Mouse (Mus musculus) heart, embryonic 10.5 days (tissue): ENCODE results near the gene Tinagl1. TPM values are rescaled to one million over a fixed set of nuclear protein-coding genes. Genes with fewer than 3 reads are reported as not detected.

Source experiments
- DNase-seq: peaks from one replicate; pipeline ENCODE4 v3.0.0-alpha.2; 2017; ENCODE audit warnings: low spot score
- H3K27ac ChIP-seq: fragments of 300-500 bp; sonication (generic); 2 replicates; pipeline ENCODE4 v1.5.1; 2016; ENCODE audit warnings: mild to moderate bottlenecking
- H3K27me3 ChIP-seq: fragments of 300-500 bp; sonication (generic); 2 replicates; pipeline ENCODE4 v1.6.1; 2016; ENCODE audit warnings: mild to moderate bottlenecking; ENCODE audit not compliant: poor library complexity, insufficient read depth, severe bottlenecking
- H3K36me3 ChIP-seq: fragments of 300-500 bp; sonication (generic); 2 replicates; pipeline ENCODE4 v1.6.1; 2016; ENCODE audit warnings: mild to moderate bottlenecking, moderate library complexity
- H3K4me1 ChIP-seq: fragments of 300-500 bp; sonication (generic); 2 replicates; pipeline ENCODE4 v1.6.1; 2016; ENCODE audit warnings: mild to moderate bottlenecking
- H3K4me3 ChIP-seq: fragments of 300-500 bp; sonication (generic); 2 replicates; pipeline ENCODE4 v1.5.1; 2016; ENCODE audit warnings: mild to moderate bottlenecking, moderate library complexity
- H3K9me3 ChIP-seq: fragments of 300-500 bp; sonication (generic); 2 replicates; pipeline ENCODE4 v1.6.1; 2016; ENCODE audit warnings: mild to moderate bottlenecking, moderate library complexity
- WGBS: fragments of 180-500 bp; shearing (Covaris S2); methylation state at CpG from one replicate; pipeline ENCODE4 v1.1.7; 2016; 5-methylcytosine and 5-hydroxymethylcytosine counted together
- polyA plus RNA-seq: library from polyadenylated mRNA; unstranded; fragments of >200 nt; fragmentation: Nextera tagmentation; extraction: Ambion mirVana; gene quantifications from 2 replicates; pipeline ENCODE4 v1.2.1, GENCODE M21; 2016

Gene Tinagl1
- polyA plus RNA-seq, 1 experiment from 2014 or later = 39.0 TPM

DNA sequence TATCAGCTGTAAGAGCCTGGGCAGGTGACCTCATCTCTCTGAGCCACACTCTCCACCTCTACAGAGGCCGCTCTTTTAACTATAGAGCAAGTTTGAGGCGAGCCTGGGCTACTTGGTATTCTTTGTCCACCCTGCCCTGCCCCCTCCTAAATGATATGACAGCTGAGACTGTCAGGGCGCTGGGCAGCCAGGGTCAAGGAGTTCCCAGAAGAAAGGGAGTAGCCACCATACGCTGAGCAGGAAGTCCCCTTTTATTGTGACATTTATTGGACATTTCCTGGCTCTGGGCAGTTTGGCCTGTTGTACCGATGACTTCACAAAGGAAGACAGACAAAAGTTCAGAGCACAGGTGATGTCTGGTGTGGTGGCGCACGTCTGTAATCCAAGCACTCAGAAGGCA is 14.7 kb upstream of the Tinagl1 start:
- Histone ChIP-seq H3K9me3 (no peaks in the 10 kb centered on the region), H3K27me3 (peaks cover 17% of the 10 kb centered on the region; the same call in 1 of the 2 replicates), H3K4me1 (0 out of 2 replicates have a peak, but pooled peaks cover 3% of the 10 kb centered on the region), H3K27ac (no peak overlapping the region), H3K4me3 (no peak overlapping the region), H3K36me3 (no peaks in the 10 kb centered on the region)
- no peak for DNase-seq
- WGBS = 58% methylated on average over 7 of the region's 7 CpGs

DNA sequence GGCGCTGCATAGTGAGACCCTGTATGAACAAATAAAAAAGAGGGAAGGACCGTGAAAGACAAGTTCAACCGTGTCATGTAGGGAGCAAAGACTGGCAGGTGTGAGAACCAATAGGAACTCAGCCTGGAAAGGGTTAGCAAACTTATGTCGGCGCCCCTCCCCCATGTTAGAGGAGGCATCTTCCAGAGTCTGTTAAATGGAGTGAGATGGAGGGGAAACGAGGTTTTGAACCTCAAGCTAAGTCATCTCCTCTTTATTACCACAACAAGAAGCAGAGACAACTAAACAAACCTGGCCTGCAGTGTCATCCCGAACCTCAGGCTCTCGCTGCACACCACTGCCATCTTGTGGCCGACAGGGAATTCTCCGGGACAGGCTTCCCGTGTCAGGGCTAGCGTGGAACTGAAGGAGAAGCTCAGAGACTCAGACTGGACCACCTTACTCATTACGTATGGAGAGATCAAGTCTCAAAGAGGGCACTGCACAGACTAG is 13.9 kb upstream of the Tinagl1 start:
- H3K9me3 ChIP-seq = no peaks in the 10 kb centered on the region
- H3K4me3 ChIP-seq = peak overlapping the region; percentile 45
- H3K27me3 ChIP-seq = 0 out of 2 replicates have a peak, but pooled peaks cover 24% of the 10 kb centered on the region
- no peaks in the 10 kb centered on the region for H3K36me3 ChIP-seq
- DNase-seq = peak; percentile 92
- no peak overlapping the region for H3K27ac ChIP-seq
- 3% methylated on average over 13 of the region's 13 CpGs for WGBS
- 0 out of 2 replicates have a peak, but pooled peaks cover 3% of the 10 kb centered on the region for H3K4me1 ChIP-seq

- WGBS = 68% methylated on average over 12 of the region's 12 CpGs
- no peaks in the 10 kb centered on the region for H3K36me3 ChIP-seq
Measured at GRCm38 (mm10) chr4:130186891-130187290, 12.0 kb upstream of the Tinagl1 start.

DNA sequence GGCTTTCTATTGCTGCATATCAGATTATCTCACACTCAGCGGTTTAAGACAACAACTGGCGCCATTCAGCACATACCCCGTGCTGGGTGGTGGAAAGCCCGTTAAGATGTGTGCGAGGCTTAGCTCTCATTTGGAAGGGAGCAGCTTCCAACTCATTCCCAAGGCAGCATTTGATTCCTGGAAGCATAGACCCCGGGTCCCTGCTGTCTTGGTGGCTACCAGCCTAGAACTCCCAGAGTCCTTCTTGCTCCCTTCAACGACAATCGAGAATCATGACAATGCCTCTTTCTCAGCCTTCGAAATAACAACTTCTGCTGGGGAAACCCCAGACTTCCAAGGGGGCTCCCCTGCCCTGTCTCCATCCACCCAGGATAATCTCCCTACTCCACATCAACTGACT is 11.5 kb upstream of the Tinagl1 start:
- Histone ChIP-seq H3K27ac (no peak overlapping the region), H3K36me3 (no peaks in the 10 kb centered on the region), H3K27me3 (peaks cover 26% of the 10 kb centered on the region; the same call in 1 of the 2 replicates), H3K4me1 (peaks cover 16% of the 10 kb centered on the region; the same call in 1 of the 2 replicates), H3K9me3 (no peaks in the 10 kb centered on the region), H3K4me3 (no peak overlapping the region)
- WGBS = 66% methylated on average over 9 of the region's 9 CpGs
- DNase-seq = no peak

More at GRCm38 (mm10) chr4:130186891-130187290, 12.0 kb upstream of the Tinagl1 start:
- peaks cover 27% of the 10 kb centered on the region; the same call in 1 of the 2 replicates for H3K27me3 ChIP-seq
- H3K27ac ChIP-seq = no peak overlapping the region
- no peak overlapping the region for H3K4me3 ChIP-seq
- no peak for DNase-seq
- peaks cover 12% of the 10 kb centered on the region; the same call in 1 of the 2 replicates for H3K4me1 ChIP-seq
- no peaks in the 10 kb centered on the region for H3K9me3 ChIP-seq

DNA sequence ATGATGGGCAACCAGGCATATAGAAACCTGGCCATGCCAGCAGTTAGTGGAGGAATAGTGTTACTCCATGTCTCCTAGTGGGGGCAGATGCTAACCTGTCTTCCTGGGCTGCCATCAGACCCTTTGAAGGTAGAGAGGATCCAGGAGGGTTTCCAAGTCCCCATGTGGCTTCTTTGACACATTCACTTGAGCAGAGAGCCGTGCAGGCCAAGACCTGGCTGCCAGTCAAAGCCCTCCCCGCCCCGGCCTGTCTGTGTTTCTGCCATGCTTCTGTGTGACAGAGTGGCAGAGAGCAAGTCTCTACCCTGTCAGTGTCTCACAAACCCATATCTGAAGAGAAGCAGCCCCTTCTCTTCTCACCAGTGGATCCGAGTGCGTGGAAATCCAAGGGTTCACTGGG is 9.0 kb upstream of the Tinagl1 start:
- Histone ChIP-seq H3K27me3 (peaks cover 30% of the 10 kb centered on the region), H3K4me1 (peaks cover 19% of the 10 kb centered on the region; the same call in 1 of the 2 replicates), H3K36me3 (no peaks in the 10 kb centered on the region), H3K27ac (no peak overlapping the region), H3K9me3 (no peaks in the 10 kb centered on the region), H3K4me3 (no peak overlapping the region)
- no peak for DNase-seq
- WGBS = 84% methylated on average over 5 of the region's 5 CpGs

DNA sequence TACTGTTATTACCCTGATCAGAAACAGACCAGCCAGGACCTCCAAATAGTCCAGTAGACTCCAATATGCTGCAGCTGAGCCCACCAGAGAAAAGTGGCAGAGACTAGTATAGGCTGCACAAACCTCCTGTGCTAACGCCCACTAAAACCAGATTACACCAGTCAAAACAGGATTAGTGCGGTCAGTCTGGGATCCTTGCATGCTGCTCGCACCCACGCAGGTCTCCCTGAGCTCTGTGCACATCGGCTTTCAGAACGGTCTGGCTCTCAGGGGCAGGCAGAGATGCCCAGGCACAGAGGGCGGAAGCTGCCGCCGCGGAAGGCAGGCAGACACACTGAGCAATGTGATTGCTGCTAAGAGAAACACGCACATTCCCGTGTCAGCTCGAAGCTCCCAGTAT is 8.1 kb upstream of the Tinagl1 start:
- WGBS = 78% methylated on average over 13 of the region's 13 CpGs
- H3K9me3 ChIP-seq = no peaks in the 10 kb centered on the region
- H3K4me3 ChIP-seq = no peak overlapping the region
- no peaks in the 10 kb centered on the region for H3K36me3 ChIP-seq
- H3K27ac ChIP-seq = peak overlapping the region; percentile 45; the same call in 1 of the 2 replicates
- no peak for DNase-seq
- peaks cover 16% of the 10 kb centered on the region; the same call in 1 of the 2 replicates for H3K4me1 ChIP-seq
- H3K27me3 ChIP-seq = peaks cover 30% of the 10 kb centered on the region

DNA sequence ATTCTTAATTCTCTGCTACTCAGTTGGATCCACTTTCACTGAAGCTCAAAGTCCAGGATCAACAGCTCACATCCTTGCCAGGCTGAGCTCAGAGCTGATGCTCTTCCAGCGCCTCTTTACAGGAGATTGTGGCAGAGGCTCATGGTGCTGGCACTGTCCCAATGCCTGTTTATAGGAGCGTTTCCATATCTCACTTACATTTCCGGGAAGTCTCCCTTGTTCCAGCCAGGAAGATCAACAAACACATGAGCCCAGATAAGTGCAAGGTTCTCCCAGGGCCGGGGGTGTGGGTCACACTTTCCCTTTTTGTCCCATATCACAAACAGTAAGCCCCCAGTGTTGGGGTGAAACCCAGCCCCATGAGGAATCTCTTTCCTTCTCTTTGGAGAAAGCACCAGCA is 7.0 kb upstream of the Tinagl1 start:
- Histone ChIP-seq H3K36me3 (no peaks in the 10 kb centered on the region), H3K9me3 (no peaks in the 10 kb centered on the region), H3K27me3 (peaks cover 30% of the 10 kb centered on the region), H3K4me3 (no peak overlapping the region), H3K4me1 (peaks cover 26% of the 10 kb centered on the region), H3K27ac (0 out of 2 replicates have a peak overlapping the region, but pooled peaks have one; percentile 10)
- WGBS = 38% methylated on average over 4 of the region's 4 CpGs
- DNase-seq = no peak

GRCm38 (mm10) chr4:130180909-130181602 is 6.1 kb upstream of the Tinagl1 start:
- Histone ChIP-seq H3K27ac (no peak overlapping the region), H3K4me3 (no peak overlapping the region), H3K9me3 (no peaks in the 10 kb centered on the region), H3K27me3 (peaks cover 30% of the 10 kb centered on the region), H3K4me1 (peaks cover 34% of the 10 kb centered on the region), H3K36me3 (no peaks in the 10 kb centered on the region)
- no peak for DNase-seq
- 71% methylated on average over 7 of the region's 7 CpGs for WGBS

GRCm38 (mm10) chr4:130179876-130180275 is 5.0 kb upstream of the Tinagl1 start:
- DNase-seq = no peak
- peaks cover 46% of the 10 kb centered on the region for H3K4me1 ChIP-seq
- H3K36me3 ChIP-seq = no peaks in the 10 kb centered on the region
- H3K9me3 ChIP-seq = no peaks in the 10 kb centered on the region
- WGBS = 86% methylated on average over 3 of the region's 3 CpGs
- H3K27me3 ChIP-seq = peaks cover 30% of the 10 kb centered on the region
- no peak overlapping the region for H3K27ac ChIP-seq
- H3K4me3 ChIP-seq = no peak overlapping the region

GRCm38 (mm10) chr4:130177536-130177935 is 2.6 kb upstream of the Tinagl1 start:
- WGBS = 57% methylated on average over 7 of the region's 7 CpGs
- DNase-seq = no peak
- no peaks in the 10 kb centered on the region for H3K36me3 ChIP-seq
- H3K4me3 ChIP-seq = no peak overlapping the region
- peaks cover 65% of the 10 kb centered on the region for H3K4me1 ChIP-seq
- H3K9me3 ChIP-seq = no peaks in the 10 kb centered on the region
- peak overlapping the region; percentile 37 for H3K27ac ChIP-seq
- H3K27me3 ChIP-seq = peaks cover 28% of the 10 kb centered on the region

- WGBS = 57% methylated on average over 4 of the region's 4 CpGs
- Histone ChIP-seq H3K27ac (peak overlapping the region; percentile 37; the same call in 1 of the 2 replicates), H3K4me1 (peaks cover 66% of the 10 kb centered on the region), H3K9me3 (no peaks in the 10 kb centered on the region), H3K36me3 (no peaks in the 10 kb centered on the region), H3K4me3 (no peak overlapping the region), H3K27me3 (peaks cover 28% of the 10 kb centered on the region)
- no peak for DNase-seq
Measured at GRCm38 (mm10) chr4:130177087-130177486, 2.2 kb upstream of the Tinagl1 start.

DNA sequence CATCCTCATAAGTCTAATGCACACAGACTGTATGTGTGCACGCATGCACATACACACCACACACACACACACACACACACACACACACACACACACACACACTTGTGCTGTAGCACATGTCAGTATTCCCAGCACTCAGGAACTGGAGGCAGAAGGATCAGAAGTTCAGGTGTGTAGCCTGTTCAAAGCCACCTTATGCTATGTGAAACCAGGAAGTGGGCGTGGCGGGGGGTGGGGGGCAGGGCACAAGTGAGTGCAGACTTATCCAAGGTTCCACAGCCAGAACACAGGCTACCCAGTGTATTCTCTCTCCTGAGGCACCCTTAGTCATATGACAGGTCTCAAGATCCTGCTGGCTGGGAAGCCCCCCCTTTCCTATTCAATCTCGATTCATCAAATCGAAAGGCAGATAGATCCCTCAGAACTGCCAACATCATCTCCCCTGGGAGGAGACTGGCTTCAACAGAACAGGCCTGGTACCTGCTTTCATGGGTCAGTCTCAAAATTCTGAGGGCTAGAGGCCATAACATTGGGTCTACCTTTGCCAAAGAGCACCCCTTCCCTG is 1.3 kb upstream of the Tinagl1 start:
- H3K9me3 ChIP-seq = no peaks in the 10 kb centered on the region
- no peak overlapping the region for H3K4me3 ChIP-seq
- 78% methylated on average over 5 of the region's 5 CpGs for WGBS
- peaks cover 28% of the 10 kb centered on the region for H3K27me3 ChIP-seq
- peak overlapping the region; percentile 37; the same call in 1 of the 2 replicates for H3K27ac ChIP-seq
- DNase-seq = no peak
- peaks cover 68% of the 10 kb centered on the region for H3K4me1 ChIP-seq
- H3K36me3 ChIP-seq = no peaks in the 10 kb centered on the region
